Mouse (Mus musculus): Measurements from ENCODE around the gene Btbd16. TPM values are rescaled to one million over a fixed set of nuclear protein-coding genes. Genes with fewer than 3 reads are reported as not detected.

Gene Btbd16
- polyA plus RNA-seq, 1 experiment from 2014 or later = not detected

DNA sequence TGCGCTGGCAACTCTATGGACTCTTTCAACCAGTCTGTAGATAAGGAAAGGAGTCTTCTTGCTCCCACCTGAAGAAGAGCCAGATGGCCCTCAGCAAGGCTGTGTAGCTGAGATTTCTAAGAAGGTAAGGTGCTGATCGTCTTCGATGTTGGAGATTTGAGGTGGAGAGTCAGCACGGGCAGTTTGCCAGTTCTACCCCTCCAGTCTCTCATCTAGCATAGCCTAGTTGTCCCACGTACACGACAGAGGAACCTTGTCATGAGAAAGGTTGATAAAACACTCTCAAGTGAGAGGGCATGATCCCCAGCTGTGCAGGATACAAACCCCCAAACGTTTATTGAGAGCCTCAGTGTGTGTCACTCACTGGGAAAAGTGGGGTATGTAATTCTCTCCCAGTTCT, 90.8 kb downstream of the Btbd16 start:
- WGBS = 82% methylated on average over 7 of the region's 7 CpGs
- no peak overlapping the region for H3K9ac ChIP-seq (replicated peaks; ENCODE audit: low read depth, low read length)
- no peaks in the 10 kb centered on the region; the same call in 1 of the 2 replicates for H3K27me3 ChIP-seq (replicated peaks; ENCODE audit: control insufficient read depth, insufficient read depth, low read length)
- H3K27ac ChIP-seq (ENCODE audit: low read length) = no peak overlapping the region
- H3K4me2 ChIP-seq (ENCODE audit: low read length) = no peak overlapping the region
- no peaks in the 10 kb centered on the region for H3K9me3 ChIP-seq (ENCODE audit: control insufficient read depth, low read length)
- ATAC-seq = no peak
- H3K36me3 ChIP-seq (ENCODE audit: control insufficient read depth, insufficient read depth) = no peaks in the 10 kb centered on the region
- peaks cover 14% of the 10 kb centered on the region for H3K4me1 ChIP-seq (replicated peaks; ENCODE audit: control insufficient read depth, insufficient read depth, low read length)
- no peak overlapping the region for H3K4me3 ChIP-seq (replicated peaks; ENCODE audit: low read length)

DNA sequence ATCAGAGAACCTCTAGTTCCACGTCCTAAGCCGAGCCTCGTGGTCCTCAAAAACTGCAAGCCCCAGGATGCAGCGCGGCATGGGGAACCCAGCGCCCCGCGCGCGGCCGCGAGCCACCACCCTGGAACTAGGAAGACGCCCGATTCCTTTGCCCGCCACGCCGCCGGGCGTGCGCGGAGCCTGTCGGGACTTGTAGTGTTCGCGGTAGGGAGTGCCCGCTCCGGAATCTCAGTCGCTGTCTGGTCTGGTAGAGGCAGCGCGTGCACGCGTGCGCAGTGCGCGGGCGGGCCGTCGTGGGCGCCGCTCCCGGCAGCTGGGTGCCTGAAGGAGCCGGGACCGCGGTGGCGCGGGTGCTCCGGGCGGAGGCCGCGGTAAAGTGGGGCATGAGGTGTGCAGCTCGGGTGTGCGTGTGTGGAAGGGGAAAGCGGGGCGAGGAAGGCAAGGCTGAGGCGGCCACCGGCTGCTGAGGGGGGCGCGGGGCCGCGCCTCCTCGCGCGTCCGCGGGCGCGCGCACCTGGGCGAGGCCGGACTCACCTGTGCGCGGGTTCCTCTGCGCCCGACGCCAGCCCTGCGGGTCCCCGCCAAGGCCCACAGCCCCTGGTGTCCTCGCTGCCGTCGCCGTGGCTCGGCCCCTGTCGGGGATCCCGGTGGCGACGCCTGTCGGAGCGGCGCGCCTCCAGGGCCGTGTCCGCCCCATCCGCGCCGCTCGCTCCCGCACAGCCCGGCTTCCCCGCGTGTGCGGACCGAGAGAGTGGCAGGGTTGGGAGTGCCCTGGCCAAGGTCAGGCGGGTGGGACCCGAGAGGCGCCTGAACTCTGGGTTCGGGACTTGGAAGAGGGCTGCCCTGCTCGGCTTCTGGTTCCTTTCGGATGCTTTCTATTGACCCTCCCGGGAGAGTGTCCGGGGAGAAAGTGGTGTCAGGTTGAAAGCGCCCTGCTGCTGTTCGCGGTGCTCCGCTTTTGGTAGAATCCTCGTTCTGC, 92.0 kb downstream of the Btbd16 start, which contains the start of gene Plekha1:
Plekha1 (plus strand) TSS at position 144 of the 979 bp plus-strand sequence.
- WGBS = under 1% methylated on average over 92 of the region's 114 CpGs
- H3K9me3 ChIP-seq (ENCODE audit: control insufficient read depth, low read length) = no peaks in the 10 kb centered on the region
- peak within 1 kb of the TSS; percentile 66 for H3K4me2 ChIP-seq (ENCODE audit: low read length)
- H3K36me3 ChIP-seq (ENCODE audit: control insufficient read depth, insufficient read depth) = no peaks in the 10 kb centered on the region
- H3K9ac ChIP-seq (replicated peaks; ENCODE audit: low read depth, low read length) = peak within 1 kb of the TSS; percentile 86
- no peaks in the 10 kb centered on the region; the same call in 1 of the 2 replicates for H3K27me3 ChIP-seq (replicated peaks; ENCODE audit: control insufficient read depth, insufficient read depth, low read length)
- peaks cover 9% of the 10 kb centered on the region for H3K4me1 ChIP-seq (replicated peaks; ENCODE audit: control insufficient read depth, insufficient read depth, low read length)
- H3K27ac ChIP-seq (ENCODE audit: low read length) = peak within 1 kb of the TSS; percentile 79
- H3K4me3 ChIP-seq (replicated peaks; ENCODE audit: low read length) = peak within 1 kb of the TSS; percentile 85
- peak; percentile 99 for ATAC-seq

GRCm38 (mm10) chr7:130866640-130867039, 92.8 kb downstream of the Btbd16 start:
- H3K9ac ChIP-seq (replicated peaks; ENCODE audit: low read depth, low read length) = peak overlapping the region; percentile 86
- no peak for ATAC-seq
- peak overlapping the region; percentile 85 for H3K4me3 ChIP-seq (replicated peaks; ENCODE audit: low read length)
- no peak overlapping the region for H3K27ac ChIP-seq (ENCODE audit: low read length)
- peaks cover 8% of the 10 kb centered on the region for H3K4me1 ChIP-seq (replicated peaks; ENCODE audit: control insufficient read depth, insufficient read depth, low read length)
- H3K4me2 ChIP-seq (ENCODE audit: low read length) = peak overlapping the region; percentile 66
- H3K9me3 ChIP-seq (ENCODE audit: control insufficient read depth, low read length) = no peaks in the 10 kb centered on the region
- H3K27me3 ChIP-seq (replicated peaks; ENCODE audit: control insufficient read depth, insufficient read depth, low read length) = no peaks in the 10 kb centered on the region; the same call in 1 of the 2 replicates
- WGBS = 4% methylated on average over 13 of the region's 13 CpGs
- no peaks in the 10 kb centered on the region for H3K36me3 ChIP-seq (ENCODE audit: control insufficient read depth, insufficient read depth)

- H3K9ac ChIP-seq (replicated peaks; ENCODE audit: low read depth, low read length) = no peak overlapping the region
These were observed 93.4 kb downstream of the Btbd16 start for GRCm38 (mm10) chr7:130867256-130867655.

More at GRCm38 (mm10) chr7:130867256-130867655, 93.4 kb downstream of the Btbd16 start:
- Histone ChIP-seq H3K4me3 (replicated peaks; ENCODE audit: low read length) (0 out of 2 replicates have a peak overlapping the region, but pooled peaks have one; percentile 3), H3K4me2 (ENCODE audit: low read length) (peak overlapping the region; percentile 35), H3K27ac (ENCODE audit: low read length) (no peak overlapping the region), H3K4me1 (replicated peaks; ENCODE audit: control insufficient read depth, insufficient read depth, low read length) (peaks cover 8% of the 10 kb centered on the region), H3K36me3 (ENCODE audit: control insufficient read depth, insufficient read depth) (no peaks in the 10 kb centered on the region), H3K9me3 (ENCODE audit: control insufficient read depth, low read length) (no peaks in the 10 kb centered on the region), H3K27me3 (replicated peaks; ENCODE audit: control insufficient read depth, insufficient read depth, low read length) (no peaks in the 10 kb centered on the region; the same call in 1 of the 2 replicates)
- no peak for ATAC-seq
- WGBS = 67% methylated on average over 3 of the region's 3 CpGs

Other genes with a start within 250 kb of the Btbd16 start
- 92.2 and 104 TPM in 2 replicates for gene Nsmce4a, start 201.0 kb upstream of the Btbd16 start, polyA plus RNA-seq (2015; fragmentation: Nextera tagmentation; extraction: Ambion mirVana)
- 53.3 and 59.0 TPM in 2 replicates for gene Tacc2, start 196.6 kb upstream of the Btbd16 start, polyA plus RNA-seq (2015; fragmentation: Nextera tagmentation; extraction: Ambion mirVana)
- gene Plekha1, start 91.7 kb downstream of the Btbd16 start, polyA plus RNA-seq (2015; fragmentation: Nextera tagmentation; extraction: Ambion mirVana) = 57.1 and 58.9 TPM in 2 replicates
- 20.4 and 27.9 TPM in 2 replicates for gene Htra1, start 162.0 kb downstream of the Btbd16 start, polyA plus RNA-seq (2015; fragmentation: Nextera tagmentation; extraction: Ambion mirVana)

All from forebrain, embryonic 16.5 days (tissue).